Mouse (Mus musculus): ENCODE measurements at regions not wholly inside any gene's neighbourhood (a gene's known extent, or its start where the extent isn't known, plus 50 kb on each side); places are given as distances from the start of the nearest gene placed in this dataset.
A peak's percentile ranks its signal among the peaks of the same experiment; 100 is the strongest.

DNA sequence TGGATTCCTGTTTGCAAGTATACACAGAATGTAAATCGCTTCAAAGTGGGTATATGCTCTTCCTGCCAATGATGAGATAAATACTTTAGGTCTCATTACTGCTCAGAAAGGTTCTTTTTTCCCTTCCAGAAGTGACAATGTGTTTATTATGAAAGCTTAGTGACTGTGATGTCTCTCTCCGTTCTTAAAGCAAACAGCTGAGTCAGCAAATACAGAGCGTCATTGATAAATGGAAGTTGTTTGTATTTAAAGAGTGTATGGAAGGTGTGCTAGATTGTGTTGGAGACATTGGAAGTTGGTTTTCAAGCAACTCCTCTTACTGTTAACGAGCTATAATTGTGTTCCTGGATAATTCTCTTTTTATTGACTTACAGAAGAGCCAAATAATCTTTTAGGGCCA lies 408.0 kb downstream of the Prr30 start:
- no peak for ATAC-seq (replicated peaks; ENCODE audit: poor library complexity, severe bottlenecking)

DNA sequence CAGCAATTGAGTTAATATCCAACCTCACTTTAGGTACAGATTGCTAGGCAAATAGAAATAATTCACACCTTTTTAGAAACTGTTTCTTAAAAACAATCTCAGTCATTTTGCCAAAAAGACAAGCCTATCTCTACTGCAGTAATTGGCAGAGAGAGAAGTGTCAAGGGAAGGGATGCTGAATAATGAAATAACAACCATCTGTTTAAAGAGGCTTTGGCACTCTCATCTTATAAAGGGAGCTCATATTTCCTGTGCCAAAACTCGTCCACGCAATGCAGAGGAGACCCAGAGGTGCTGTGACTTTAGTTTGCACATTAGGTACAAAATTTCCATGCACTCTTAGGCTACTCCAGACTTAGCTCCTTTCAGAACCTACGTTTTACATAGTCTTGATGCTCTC lies 418.2 kb downstream of the Prr30 start:
- no peak for ATAC-seq (replicated peaks; ENCODE audit: poor library complexity, severe bottlenecking)

DNA sequence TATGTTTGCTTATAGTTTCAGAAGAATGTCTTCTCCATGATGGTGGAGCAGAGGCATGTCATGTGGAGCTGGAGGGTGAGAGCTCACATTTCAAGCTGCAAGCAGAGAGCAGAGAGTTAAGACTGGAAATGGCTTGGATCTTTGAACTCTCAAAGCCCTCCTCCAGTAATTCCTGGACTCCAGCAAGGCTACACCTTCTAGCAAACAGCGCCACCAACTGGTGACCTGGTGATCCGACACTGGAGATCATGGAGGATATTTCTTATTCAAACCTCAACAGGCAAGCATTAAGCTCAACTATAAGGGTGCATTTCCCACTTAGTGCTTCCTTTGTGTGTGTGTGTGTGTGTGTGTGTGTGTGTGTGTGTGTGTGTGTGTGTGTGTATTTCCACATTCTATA lies 446.2 kb downstream of the Prr30 start:
- ATAC-seq (replicated peaks; ENCODE audit: poor library complexity, severe bottlenecking), result no peak; the same call in 1 of the 2 replicates

DNA sequence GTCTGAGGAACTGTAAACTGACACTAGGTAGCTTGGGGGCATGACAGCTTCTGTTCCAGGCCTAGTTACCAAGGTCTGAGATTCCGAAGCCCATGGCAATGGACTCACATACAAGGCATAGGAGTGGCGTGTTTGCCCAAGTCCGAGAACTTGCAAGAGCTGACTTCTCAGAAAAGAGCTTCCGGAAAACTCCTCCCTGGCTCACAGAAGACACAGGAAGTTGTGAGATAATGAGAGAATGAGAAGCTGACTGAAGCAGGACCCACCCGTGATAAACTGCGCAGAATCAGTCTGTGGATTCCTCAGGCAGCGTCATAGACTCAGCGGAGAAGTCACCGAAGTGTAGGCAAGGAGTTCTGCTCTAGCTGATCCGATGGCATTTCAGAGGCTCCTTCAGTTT lies 447.4 kb downstream of the Prr30 start:
- ATAC-seq (replicated peaks; ENCODE audit: poor library complexity, severe bottlenecking), result no peak

DNA sequence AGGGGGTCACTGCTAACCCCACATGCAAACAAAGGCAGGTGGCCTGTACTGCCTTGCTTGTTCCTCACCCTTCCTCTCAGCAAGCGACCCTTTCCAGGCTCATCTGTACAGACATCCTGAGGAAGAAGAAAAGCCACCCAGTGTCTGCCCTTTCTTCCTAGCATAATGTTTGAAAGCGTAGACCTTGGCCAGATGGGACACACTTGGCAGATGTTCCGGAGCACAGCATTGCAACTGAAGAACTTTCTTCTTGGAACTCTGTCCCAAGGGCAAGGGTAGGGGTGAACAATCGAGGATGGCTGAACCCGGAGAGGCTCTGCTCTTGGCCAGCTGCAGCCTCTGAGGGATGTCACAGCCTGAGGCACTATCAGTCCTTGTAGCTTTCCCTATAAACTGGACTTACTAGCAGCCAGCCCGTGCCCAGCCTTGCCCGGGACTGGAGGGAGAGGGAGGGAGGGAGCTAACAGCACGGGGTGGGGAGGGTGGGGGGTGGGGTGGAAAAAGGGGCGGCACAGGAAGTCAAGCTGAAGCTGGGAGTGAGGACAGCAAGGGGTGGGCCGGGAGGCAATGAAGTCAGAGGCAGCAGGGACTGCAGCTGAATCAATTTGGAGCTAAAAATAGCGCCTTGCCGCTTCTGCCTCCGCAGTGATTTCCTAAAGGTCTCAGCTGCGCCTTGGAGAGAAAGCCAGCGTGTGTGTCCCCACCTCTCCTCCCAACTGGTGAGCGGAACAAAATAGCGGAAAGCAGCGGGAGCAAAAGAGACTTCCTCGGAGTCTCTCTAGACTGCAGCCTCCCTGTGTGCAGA lies 450.2 kb downstream of the Prr30 start:
- peak; percentile 40; the same call in 1 of the 2 replicates for ATAC-seq (replicated peaks; ENCODE audit: poor library complexity, severe bottlenecking)

DNA sequence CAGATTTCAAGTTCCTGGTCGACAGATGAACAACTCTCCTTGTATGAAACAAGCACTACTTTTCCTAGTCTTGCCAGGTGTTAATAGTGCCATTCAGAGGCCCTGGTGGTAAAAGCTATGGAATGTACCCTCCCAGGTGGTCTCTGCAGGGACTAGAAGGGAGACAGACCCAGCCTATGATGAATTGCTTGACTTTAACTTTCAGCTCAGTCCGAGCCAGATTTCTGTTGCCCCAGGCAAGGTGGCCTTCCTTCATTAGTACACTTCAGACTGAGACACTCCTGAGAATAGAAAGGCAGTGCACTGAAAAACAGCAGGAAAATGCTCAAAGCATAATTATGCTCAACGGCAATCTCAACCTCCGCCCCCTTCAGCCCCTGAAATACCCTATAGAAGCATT lies 450.8 kb upstream of the Klf12 start:
- no peak for ATAC-seq (replicated peaks; ENCODE audit: poor library complexity, severe bottlenecking)

DNA sequence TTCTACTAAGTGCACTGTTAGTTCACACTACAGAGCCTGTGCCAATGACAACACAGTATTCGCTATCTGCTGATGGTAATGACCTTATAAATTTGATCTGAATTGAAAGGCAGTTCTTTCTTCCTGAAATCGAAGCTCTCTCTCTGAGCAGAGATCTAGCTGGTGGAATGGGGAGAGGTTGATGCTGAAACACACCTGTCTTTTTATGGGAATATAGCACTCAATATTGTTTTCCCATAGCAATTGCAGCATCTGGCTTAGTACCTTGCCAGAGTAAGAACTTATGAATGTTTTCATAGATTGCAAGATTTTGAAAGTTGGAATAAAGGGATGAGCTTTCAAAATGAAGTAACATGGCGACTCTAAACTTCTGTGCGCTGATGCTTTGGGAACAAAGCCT lies 444.0 kb upstream of the Klf12 start:
- ATAC-seq (replicated peaks; ENCODE audit: poor library complexity, severe bottlenecking), result no peak

DNA sequence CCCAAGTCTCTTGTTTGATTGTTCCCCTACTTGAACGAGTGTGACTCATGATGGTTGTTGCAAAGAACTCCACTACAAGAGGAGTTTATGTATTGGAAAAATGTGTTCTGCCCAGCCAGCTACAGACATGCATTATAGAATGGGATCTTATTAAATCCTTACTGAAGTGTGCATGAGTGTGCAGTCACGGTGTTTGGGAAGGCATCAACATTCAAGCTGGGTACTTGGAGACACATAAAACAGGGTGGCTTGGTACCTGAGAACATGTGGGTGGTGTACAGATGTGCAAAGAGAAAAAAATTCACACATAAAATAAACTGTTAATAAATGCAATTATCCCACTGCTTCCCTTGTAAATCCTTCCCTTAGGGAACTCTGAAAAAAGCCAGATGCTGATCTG lies 443.2 kb upstream of the Klf12 start:
- no peak for ATAC-seq (replicated peaks; ENCODE audit: poor library complexity, severe bottlenecking)

DNA sequence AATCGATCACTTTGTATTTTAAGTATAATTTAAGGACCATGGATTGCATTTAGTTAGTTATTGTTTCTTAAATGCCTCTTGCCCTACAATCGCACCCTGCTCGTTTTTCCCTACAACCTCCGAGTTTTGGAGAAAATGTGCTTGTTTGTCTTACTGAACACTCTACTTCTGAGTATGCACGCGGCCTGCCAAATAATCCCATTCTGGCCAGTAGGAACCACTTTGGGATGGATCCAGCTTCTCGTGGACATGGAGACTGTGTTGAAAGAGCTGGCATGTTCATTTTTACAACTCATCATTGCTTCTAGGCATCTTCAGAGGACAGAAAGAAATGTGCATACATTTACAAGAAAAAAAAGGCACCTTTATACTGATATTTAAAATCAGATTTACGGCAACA lies 440.5 kb upstream of the Klf12 start:
- no peak for ATAC-seq (replicated peaks; ENCODE audit: poor library complexity, severe bottlenecking)

DNA sequence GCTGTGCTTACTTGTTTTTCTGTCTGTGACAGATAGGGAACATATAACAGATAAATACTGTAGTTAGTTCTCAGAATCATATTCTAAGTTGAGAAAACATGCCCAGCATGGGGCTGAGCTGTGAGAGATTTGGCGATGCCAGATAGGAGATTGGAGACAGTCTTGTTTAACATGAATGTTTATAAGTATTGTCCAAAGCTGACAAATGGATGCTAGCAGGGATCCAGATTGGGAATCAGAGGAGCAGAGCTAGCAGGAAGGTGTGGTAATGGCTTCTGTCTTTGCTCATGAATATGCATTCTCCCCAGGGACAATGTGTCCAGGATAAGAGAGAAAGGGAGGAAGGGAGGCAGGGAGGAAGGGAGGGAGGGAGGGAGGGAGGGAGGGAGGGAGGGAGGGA lies 436.2 kb upstream of the Klf12 start:
- ATAC-seq (replicated peaks; ENCODE audit: poor library complexity, severe bottlenecking), result no peak

DNA sequence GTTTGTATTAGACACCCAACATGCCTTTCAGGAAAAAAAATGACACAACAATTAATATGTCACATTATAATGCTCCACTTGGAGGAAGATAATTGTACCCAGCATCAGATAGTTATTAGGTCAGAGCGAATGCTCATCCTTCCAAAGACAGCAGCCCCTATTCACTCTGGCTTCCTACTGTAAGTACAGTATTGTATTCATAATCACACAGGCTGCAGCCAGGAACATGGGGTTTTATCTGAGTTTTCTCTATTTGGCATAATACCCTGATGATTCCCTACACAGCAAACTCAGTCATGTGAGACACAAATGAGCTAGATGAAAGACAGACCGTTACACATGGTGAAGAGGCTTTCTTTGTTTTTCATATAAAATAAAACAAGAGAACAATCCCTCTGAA lies 430.5 kb upstream of the Klf12 start:
- no peak for ATAC-seq (replicated peaks; ENCODE audit: poor library complexity, severe bottlenecking)

DNA sequence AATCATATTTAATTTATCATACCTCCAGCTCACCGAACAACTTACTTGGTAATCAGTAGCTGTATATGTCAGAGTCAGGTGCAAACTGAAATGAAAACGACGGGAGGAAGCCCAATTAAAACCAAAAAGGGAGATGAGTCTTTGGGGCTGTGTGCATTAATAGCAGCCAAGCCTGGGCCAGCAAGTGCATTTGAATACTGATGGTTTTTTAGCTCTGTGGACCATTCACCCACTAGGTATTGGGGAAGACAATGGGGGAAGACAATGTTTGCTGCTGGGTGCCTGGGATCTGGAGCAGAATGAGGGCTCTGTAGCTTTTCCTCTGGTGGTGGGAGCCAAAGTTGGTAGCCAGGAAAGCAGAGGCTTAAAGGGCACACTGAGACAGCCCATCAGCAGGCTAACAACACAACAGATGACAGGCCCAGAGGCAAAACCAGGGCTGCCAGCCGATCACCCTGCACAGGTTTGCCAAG lies 429.6 kb upstream of the Klf12 start:
- no peak for ATAC-seq (replicated peaks; ENCODE audit: poor library complexity, severe bottlenecking)

DNA sequence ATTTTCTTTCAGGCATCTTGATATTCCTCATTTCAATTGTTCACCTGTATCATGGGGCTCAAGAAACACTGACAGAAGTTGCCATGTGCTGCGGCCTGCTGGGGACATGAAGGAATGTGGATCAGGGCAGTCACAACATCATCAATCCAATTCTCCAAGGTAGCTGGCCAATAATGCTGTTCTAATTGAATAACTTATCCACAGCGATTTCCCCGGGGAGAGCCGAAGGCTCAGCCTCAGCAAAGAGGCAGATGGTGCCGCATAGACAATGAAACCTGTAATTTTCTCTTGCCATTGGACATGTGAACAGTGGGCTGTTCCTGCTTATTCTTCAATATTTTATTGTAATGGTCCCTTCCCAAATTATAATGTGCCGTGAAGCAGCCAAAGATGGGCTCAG lies 429.1 kb upstream of the Klf12 start:
- ATAC-seq (replicated peaks; ENCODE audit: poor library complexity, severe bottlenecking), result no peak

DNA sequence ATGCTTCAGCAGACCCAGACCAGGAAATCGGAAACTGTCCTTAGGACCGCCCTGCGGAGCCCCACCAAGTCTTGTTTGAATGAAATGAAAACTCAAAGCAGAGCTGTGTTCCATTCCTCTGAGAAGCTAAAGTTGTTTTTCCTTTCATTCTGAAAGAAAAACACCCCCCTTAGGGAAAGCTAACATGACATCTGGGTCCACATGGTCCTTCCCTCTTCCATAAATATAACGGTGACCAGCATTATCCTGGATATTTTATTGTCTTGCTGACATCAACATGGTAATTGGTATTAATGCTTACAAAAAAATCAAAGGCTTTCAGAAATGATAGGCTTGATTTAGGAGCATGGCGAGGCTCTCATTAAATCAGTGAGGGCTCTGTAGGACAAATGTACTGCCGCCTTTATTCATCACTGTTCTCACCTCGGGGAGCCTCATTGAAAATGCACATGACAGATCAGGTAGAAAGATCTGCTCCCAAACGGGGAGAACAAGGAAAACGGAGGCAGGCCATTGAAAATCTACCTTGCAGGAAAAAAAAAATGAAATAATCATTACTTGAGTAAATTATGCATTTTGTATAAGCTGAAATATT lies 381.0 kb upstream of the Klf12 start:
- no peak for ATAC-seq (replicated peaks; ENCODE audit: poor library complexity, severe bottlenecking)

DNA sequence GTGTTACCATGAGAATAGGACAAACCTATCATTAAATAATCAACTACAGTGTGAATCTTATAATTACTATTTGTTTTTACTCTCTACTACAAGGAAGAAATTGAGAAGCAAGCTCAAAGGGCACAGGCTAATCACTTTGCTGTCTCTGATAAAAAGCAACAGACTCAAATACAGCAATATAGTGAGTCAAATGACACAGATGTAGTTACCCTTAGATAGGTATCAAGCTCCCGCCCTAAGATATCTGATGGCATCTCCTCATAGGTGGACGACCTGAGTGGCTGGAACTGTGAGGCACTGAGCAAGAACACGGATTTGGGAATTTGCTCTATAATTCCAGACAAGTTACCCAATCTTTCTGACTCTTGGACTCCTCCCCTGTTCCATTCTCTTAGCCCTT lies 379.7 kb upstream of the Klf12 start:
- ATAC-seq (replicated peaks; ENCODE audit: poor library complexity, severe bottlenecking), result no peak

DNA sequence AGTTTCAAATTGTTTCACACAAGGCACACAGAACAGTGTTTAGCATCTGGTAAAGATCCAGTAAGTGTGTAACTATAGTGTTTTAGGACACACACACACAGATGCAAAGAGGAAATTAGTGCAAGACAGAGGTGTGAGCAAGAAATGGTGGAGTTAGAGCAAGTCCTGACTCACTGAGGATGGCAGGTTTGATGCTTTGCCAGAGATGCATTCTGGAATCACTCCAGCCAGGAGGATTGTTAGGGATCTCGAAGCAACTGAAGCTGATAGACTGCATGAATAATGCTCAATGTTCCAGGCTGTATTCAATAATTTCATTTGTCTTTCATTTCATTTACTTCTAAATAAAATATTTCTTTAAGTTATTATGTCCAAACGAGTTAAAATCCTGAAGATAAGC lies 357.6 kb upstream of the Klf12 start:
- no peak for ATAC-seq (replicated peaks; ENCODE audit: poor library complexity, severe bottlenecking)

DNA sequence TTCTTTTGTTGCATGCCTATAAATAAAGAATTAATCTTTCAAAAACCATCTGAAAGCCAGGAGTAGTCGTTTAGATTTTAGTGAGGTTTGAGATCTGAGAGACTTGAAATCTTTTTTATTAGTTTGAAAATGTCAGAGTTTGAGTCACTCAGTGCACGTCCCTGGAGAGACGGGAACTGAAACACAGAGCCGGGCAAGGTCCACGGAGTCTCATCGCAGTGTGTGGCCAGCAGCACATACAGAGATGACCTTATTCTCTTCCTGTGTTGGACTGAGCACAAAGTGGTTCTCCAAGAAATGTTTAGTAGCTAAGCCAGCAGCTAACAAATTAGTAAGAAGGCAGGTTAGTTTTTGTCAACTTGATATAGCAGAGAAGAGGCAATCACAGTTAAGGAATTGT lies 350.0 kb upstream of the Klf12 start:
- no peak for ATAC-seq (replicated peaks; ENCODE audit: poor library complexity, severe bottlenecking)

DNA sequence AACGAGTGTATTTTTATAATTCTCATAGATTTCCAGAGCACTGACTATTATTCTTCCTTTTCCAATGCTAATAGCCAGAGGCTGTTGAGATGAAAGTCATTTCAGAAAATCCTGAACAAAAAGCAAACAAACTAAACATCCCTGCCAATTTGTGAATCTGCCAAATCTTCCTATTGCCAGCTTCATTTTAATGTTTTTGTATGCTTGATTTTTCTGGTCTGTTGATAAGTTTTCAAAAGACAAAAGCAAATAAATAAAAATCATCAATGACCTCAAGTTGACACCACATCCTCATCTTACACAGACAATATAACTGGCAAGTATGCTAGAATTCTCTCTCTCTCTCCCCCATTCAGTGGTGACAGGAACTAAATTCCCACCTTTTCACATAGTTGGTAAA lies 347.2 kb upstream of the Klf12 start:
- no peak for ATAC-seq (replicated peaks; ENCODE audit: poor library complexity, severe bottlenecking)

DNA sequence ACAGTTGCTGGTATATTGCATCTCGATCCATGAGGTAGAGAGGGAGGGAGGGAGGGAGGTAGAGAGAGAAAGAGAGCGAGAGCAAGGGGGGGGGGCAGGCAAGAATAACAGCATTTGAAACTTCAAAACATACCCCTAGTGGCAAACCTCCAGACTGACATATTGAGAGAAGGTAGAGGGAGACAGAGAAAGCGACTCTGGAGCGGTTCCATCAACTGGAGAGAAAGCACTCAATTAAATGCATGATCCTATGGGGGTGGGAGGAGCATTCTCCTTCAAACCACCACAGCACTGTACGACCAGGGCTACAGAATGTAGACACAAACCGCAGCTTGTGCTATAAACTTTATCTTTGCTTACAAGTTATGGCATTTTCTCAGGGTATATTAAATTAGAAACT lies 345.7 kb upstream of the Klf12 start:
- no peak for ATAC-seq (replicated peaks; ENCODE audit: poor library complexity, severe bottlenecking)

DNA sequence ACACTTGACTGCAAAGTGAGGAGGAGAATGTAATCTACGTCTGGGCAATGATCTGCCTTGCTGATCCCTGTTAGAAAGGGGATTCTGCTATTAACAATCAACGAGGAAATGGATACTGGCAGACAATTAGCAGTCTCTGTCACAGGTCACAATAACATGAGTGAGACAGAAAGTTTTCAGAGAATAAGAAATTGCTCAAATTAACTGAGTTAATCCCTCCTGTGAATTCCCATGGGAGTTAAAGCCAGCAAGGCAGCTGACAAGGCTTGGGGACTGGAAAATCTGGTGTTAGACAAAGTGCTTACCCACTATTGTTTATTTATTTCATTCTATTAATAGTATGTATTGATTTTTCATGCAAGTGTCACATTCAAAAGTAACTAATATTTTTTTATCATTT lies 343.0 kb upstream of the Klf12 start:
- ATAC-seq (replicated peaks; ENCODE audit: poor library complexity, severe bottlenecking), result no peak

DNA sequence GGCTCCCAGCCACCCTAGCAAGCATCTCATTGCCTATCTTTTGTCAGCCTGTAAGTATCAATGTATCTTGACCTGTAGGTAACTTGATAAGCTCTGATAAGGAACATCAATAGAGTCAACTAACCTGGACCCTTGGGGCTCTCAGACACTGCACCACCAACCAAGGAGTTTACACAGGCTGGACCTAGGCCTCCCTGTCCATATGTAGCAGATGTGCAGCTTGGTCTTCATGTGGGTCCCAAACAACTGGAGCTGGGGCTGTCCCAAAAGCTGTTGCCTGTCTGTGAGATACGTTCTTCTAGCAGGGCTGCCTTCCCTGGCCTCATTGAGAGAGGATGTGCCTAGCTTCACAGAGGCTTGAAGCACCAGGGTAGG lies 335.2 kb upstream of the Klf12 start:
- no peak for ATAC-seq (replicated peaks; ENCODE audit: poor library complexity, severe bottlenecking)

All from granulocyte monocyte progenitor cell, adult 5-6 weeks (primary cell).